Mouse (Mus musculus): ENCODE measurements at regions not wholly inside any gene's neighbourhood (a gene's known extent, or its start where the extent isn't known, plus 50 kb on each side); places are given as distances from the start of the nearest gene placed in this dataset.

DNA sequence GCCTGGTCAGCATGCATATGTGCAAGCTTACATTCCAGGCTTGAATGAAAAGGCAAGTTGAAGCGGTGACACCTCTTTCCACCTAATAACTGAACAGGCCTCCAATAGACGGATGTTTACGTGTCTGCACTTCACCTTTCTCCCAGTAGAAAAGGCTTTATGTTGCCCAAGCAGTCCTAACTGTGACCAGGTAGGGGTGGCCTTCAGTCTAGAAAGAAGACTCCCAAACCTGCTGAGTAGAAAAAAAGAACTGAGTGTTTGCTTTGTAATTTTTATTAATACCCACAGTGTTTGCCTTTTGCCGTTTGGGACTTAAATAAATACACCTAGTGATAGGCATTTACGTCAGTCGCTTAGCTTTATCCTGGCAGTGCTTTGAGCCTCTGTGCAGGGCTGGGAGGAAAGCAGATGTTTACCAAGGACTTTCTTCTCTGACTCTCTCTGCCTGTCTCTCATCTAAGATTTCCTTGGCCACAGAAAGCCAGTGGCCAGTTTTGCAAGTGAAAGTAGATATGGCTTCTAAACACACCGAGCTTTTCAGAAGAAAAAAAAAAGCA lies 104.5 kb upstream of the 1700020N01Rik start:
- Histone ChIP-seq H3K4me1 (no peaks in the 10 kb centered on the region), H3K27me3 (replicated peaks; ENCODE audit: low read depth, poor library complexity, severe bottlenecking) (no peaks in the 10 kb centered on the region), H3K4me3 (no peak overlapping the region), H3K9me3 (no peaks in the 10 kb centered on the region), H3K36me3 (replicated peaks) (no peaks in the 10 kb centered on the region), H3K27ac (replicated peaks) (no peak overlapping the region)
- DNase-seq (ENCODE audit: low spot score) = no peak
- 86% methylated on average over 7 of the region's 7 CpGs for WGBS

DNA sequence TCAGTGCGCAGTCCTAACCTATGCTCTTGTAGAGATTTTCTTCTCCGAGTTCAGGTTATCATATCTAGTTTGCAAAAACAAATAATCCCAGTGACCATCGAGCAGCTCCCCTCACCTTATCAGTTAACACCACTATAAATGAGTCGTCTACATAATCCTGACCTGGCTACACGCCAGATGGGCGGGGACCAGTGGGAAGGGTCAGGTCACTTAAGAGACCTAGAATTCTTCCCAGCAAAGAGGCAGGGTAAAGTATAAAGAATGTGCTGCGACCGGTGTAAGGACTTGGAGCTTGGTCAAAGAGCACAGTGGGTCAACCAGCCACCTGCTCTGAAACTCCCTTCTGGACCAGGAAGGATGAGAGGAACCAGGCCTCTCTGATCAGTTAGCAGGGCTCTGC lies 102.0 kb upstream of the 1700020N01Rik start:
- H3K4me1 ChIP-seq = no peaks in the 10 kb centered on the region
- no peak overlapping the region for H3K4me3 ChIP-seq
- H3K27me3 ChIP-seq (replicated peaks; ENCODE audit: low read depth, poor library complexity, severe bottlenecking) = no peaks in the 10 kb centered on the region
- 86% methylated on average over 8 of the region's 8 CpGs for WGBS
- no peak for DNase-seq (ENCODE audit: low spot score)
- H3K36me3 ChIP-seq (replicated peaks) = no peaks in the 10 kb centered on the region
- no peak overlapping the region for H3K27ac ChIP-seq (replicated peaks)
- no peaks in the 10 kb centered on the region for H3K9me3 ChIP-seq

DNA sequence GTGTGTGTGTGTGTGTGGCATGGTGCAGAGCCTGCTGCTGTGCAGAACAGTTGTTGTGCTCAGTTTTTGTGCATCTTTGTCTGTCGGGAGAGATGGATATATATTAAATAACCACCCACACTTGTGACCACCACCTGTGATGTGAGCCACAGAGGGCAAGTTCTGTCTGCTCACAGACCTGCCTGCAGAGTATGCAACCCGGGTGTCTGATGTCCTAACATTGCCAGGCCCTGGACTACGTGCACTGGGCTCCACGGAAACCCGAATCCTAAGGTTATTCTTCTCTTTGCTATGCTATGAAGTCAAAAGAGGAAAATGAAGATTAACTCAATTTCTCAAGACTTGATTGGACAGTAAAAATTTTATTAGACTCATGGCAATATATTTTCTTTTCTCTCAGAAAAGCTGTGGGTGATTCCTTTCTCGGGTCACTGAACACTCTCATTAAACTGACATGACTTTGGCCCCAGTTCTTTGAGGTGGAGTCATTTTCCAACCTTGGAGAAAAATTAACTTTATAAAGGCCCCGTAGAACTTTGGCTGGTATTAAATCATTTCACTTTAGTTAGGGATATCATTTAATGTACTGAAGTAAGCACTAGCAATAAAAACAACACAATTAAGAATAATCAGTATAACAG lies 100.6 kb upstream of the 1700020N01Rik start:
- H3K36me3 ChIP-seq (replicated peaks) = no peaks in the 10 kb centered on the region
- no peaks in the 10 kb centered on the region for H3K27me3 ChIP-seq (replicated peaks; ENCODE audit: low read depth, poor library complexity, severe bottlenecking)
- no peaks in the 10 kb centered on the region for H3K4me1 ChIP-seq
- DNase-seq (ENCODE audit: low spot score) = no peak
- 74% methylated on average over 7 of the region's 7 CpGs for WGBS
- H3K9me3 ChIP-seq = no peaks in the 10 kb centered on the region
- H3K4me3 ChIP-seq = no peak overlapping the region
- no peak overlapping the region for H3K27ac ChIP-seq (replicated peaks)

DNA sequence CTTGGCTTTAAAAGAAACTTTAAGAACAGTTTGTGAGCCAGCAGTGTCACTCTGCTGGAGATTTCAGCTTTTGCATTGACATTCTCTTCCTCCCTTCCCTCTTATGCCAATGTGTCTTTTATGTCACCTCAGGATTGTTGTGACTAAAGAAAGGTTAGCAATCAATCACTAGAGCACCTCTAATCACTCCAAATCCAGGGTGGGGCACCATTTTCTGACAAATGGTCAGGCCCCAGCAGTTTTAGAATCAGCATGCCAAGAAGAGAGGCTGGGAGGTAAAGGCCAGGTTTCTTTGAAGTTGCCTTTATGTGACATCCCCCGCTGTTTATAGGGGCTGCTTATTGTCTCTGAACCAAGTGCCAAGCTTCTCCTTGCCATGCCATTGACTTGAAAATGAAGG lies 98.4 kb upstream of the 1700020N01Rik start:
- H3K27ac ChIP-seq (replicated peaks) = no peak overlapping the region
- no peak for DNase-seq (ENCODE audit: low spot score)
- no peaks in the 10 kb centered on the region for H3K9me3 ChIP-seq
- H3K4me3 ChIP-seq = no peak overlapping the region
- no peaks in the 10 kb centered on the region for H3K36me3 ChIP-seq (replicated peaks)
- no peaks in the 10 kb centered on the region for H3K27me3 ChIP-seq (replicated peaks; ENCODE audit: low read depth, poor library complexity, severe bottlenecking)
- 25% methylated on average over 1 of the region's 1 CpGs for WGBS
- H3K4me1 ChIP-seq = no peaks in the 10 kb centered on the region

DNA sequence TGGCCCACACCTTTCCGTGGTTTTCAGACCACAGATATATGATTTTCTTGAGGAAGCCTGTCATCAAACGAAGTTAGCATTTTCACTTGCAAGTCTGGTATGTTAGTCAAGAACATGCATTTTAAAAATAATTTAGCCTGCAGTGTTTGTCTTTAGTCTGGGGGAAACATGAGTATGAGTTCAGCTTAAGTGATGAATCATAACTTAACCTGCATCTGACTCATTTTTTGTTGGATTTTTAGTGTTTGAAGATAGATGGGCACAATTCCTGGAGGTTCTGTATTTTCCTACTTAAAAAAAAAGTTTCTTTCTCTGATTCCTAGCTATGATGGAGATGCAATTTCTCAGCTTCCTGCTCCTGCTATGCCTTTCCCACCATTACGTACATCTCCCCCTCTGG lies 95.8 kb upstream of the 1700020N01Rik start:
- WGBS = 88% methylated on average over 3 of the region's 3 CpGs

DNA sequence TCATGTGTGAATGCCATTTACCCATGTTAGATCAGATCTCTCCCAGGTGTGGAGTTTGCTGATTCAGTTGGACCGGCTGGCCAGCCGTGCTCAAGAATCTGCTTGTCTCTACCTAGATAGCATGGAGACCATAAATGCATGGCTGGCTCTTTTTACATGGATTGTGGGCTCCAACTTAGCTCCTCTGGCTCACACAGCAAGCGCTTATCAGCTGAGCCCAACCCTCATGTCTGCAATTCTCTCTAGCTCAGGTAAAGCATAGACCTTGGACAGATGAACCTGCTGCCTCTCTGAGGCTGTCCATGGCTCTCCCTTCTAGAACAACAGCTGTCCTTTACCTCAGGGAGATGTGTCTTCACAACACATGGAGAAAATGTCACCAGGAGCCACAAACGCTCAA lies 94.8 kb upstream of the 1700020N01Rik start:
- no peak overlapping the region for H3K4me3 ChIP-seq
- no peaks in the 10 kb centered on the region for H3K4me1 ChIP-seq
- no peaks in the 10 kb centered on the region for H3K27me3 ChIP-seq (replicated peaks; ENCODE audit: low read depth, poor library complexity, severe bottlenecking)
- H3K36me3 ChIP-seq (replicated peaks) = no peaks in the 10 kb centered on the region
- DNase-seq (ENCODE audit: low spot score) = no peak
- H3K27ac ChIP-seq (replicated peaks) = no peak overlapping the region
- 92% methylated on average over 4 of the region's 4 CpGs for WGBS
- no peaks in the 10 kb centered on the region for H3K9me3 ChIP-seq

More for the DNA sequence above, 95.8 kb upstream of the 1700020N01Rik start:
- Histone ChIP-seq H3K36me3 (replicated peaks) (no peaks in the 10 kb centered on the region), H3K27ac (replicated peaks) (no peak overlapping the region), H3K27me3 (replicated peaks; ENCODE audit: low read depth, poor library complexity, severe bottlenecking) (no peaks in the 10 kb centered on the region), H3K4me3 (no peak overlapping the region), H3K9me3 (no peaks in the 10 kb centered on the region), H3K4me1 (no peaks in the 10 kb centered on the region)
- DNase-seq (ENCODE audit: low spot score) = no peak

DNA sequence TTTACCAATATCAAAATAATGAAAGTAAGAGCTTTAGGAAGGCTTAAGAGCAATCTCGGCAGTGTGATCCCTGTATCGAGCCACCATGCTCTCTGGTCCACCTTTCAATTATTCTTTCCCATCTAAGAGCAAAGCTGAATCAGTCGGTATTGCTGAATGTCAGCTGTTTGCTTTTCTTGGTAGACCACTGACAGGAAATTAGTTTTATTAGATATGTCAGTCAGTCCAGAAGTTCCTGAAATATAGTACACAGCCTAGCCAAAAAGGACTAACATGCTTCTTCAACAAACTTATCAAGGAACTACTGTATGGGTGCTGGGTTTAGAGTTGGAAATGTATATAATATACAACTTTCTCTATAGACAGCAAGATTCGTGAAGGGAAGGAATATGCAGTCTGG lies 91.3 kb upstream of the 1700020N01Rik start:
- no peaks in the 10 kb centered on the region for H3K4me1 ChIP-seq
- WGBS = 89% methylated on average over 4 of the region's 4 CpGs
- no peaks in the 10 kb centered on the region for H3K36me3 ChIP-seq (replicated peaks)
- no peaks in the 10 kb centered on the region for H3K27me3 ChIP-seq (replicated peaks; ENCODE audit: low read depth, poor library complexity, severe bottlenecking)
- H3K4me3 ChIP-seq = no peak overlapping the region
- no peaks in the 10 kb centered on the region for H3K9me3 ChIP-seq
- no peak overlapping the region for H3K27ac ChIP-seq (replicated peaks)
- no peak for DNase-seq (ENCODE audit: low spot score)

DNA sequence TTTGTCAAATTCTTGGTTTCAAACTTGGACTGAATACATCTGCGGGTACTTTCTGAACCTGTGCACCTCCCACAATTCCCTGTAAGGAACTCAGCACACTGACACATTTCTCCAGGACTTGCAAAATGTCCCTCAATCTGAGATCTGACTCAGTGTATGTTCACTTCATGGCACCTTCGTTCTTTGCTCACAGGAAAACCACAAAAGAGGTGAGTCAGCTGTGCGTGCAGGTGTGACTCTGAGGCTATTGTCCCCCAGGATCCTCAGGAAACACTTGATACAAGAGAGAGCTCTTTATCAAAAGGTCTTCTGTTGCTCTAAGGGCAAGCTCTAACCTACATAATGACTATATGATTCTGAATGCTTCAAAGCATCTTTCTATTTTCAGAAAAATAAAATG lies 88.5 kb upstream of the 1700020N01Rik start:
- DNase-seq (ENCODE audit: low spot score) = no peak
- H3K4me1 ChIP-seq = no peaks in the 10 kb centered on the region
- WGBS = 89% methylated on average over 3 of the region's 3 CpGs

DNA sequence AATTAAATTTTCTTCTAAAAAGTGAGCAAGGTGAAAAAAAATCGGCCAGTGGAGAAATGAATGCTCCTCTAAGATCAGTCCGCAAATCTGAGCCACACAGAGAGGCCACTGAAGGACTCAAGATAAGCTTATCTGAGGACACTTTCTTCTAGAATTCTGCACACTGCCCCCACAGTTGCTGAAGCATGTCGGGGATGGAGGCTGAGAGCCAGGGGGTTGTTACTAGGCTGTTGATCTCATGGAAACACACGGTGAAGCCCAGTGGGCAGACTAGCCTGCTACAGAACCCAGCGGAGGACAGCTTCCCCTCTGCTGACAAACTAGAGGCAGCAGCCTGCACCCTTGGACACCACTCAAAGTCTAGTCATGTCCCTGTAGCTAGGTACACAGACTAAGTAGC lies 81.6 kb upstream of the 1700020N01Rik start:
- H3K4me1 ChIP-seq = peaks cover 4% of the 10 kb centered on the region; the same call in 1 of the 2 replicates
- DNase-seq (ENCODE audit: low spot score) = no peak

More for the DNA sequence above, 88.5 kb upstream of the 1700020N01Rik start:
- Histone ChIP-seq H3K27me3 (replicated peaks; ENCODE audit: low read depth, poor library complexity, severe bottlenecking) (no peaks in the 10 kb centered on the region), H3K36me3 (replicated peaks) (no peaks in the 10 kb centered on the region), H3K27ac (replicated peaks) (no peak overlapping the region), H3K9me3 (no peaks in the 10 kb centered on the region), H3K4me3 (no peak overlapping the region)

DNA sequence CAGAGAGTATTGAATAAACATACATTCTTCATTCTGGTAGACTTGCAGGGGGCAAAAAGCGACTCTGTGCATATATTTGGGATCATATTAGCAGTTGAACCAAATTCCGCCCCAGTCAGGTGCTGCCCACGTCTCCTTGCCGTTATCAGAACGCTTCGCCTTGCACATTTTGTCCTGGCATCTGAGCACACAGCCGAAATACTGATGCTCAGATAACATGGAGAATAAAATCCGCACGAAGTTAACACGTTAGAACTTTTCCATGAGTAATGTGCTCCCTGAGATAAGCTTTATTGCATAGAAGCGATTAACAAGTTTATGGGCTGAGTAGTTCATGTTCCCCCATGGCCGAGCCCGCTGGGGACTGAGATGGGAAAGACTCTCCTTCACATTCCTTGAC lies 80.5 kb upstream of the 1700020N01Rik start:
- Histone ChIP-seq H3K4me3 (no peak overlapping the region), H3K4me1 (peaks cover 7% of the 10 kb centered on the region; the same call in 1 of the 2 replicates), H3K9me3 (no peaks in the 10 kb centered on the region), H3K27ac (replicated peaks) (no peak overlapping the region), H3K36me3 (replicated peaks) (no peaks in the 10 kb centered on the region), H3K27me3 (replicated peaks; ENCODE audit: low read depth, poor library complexity, severe bottlenecking) (0 out of 2 replicates have a peak, but pooled peaks cover 6% of the 10 kb centered on the region)
- WGBS = 94% methylated on average over 13 of the region's 13 CpGs
- DNase-seq (ENCODE audit: low spot score) = no peak

More for the DNA sequence above, 81.6 kb upstream of the 1700020N01Rik start:
- H3K4me3 ChIP-seq = no peak overlapping the region
- H3K27ac ChIP-seq (replicated peaks) = no peak overlapping the region
- no peaks in the 10 kb centered on the region for H3K9me3 ChIP-seq
- H3K27me3 ChIP-seq (replicated peaks; ENCODE audit: low read depth, poor library complexity, severe bottlenecking) = 0 out of 2 replicates have a peak, but pooled peaks cover 6% of the 10 kb centered on the region
- H3K36me3 ChIP-seq (replicated peaks) = no peaks in the 10 kb centered on the region
- WGBS = 71% methylated on average over 5 of the region's 5 CpGs

DNA sequence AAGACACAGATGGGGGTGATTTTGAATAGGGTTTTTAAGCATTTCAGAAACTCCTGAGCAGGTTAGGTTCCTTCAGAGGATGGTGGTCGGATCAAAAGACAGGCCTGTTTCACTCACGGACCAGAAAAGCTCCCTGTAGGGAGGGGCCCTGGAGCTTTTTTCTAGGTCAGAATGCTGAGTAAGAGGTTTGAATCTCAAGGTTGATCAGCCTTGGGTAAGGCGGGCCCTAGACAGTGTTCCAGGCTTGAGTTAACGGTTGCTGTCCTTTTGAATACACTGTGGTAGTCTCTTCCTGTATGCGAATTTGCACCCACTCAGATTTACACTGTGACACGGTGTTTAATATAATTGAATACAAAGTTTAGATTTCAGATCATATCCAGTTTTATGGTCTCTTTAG lies 75.2 kb upstream of the 1700020N01Rik start:
- DNase-seq (ENCODE audit: low spot score) = no peak
- Histone ChIP-seq H3K4me1 (peaks cover 7% of the 10 kb centered on the region; the same call in 1 of the 2 replicates), H3K27ac (replicated peaks) (no peak overlapping the region), H3K36me3 (replicated peaks) (no peaks in the 10 kb centered on the region), H3K4me3 (no peak overlapping the region), H3K9me3 (no peaks in the 10 kb centered on the region), H3K27me3 (replicated peaks; ENCODE audit: low read depth, poor library complexity, severe bottlenecking) (no peaks in the 10 kb centered on the region)
- 86% methylated on average over 6 of the region's 6 CpGs for WGBS

DNA sequence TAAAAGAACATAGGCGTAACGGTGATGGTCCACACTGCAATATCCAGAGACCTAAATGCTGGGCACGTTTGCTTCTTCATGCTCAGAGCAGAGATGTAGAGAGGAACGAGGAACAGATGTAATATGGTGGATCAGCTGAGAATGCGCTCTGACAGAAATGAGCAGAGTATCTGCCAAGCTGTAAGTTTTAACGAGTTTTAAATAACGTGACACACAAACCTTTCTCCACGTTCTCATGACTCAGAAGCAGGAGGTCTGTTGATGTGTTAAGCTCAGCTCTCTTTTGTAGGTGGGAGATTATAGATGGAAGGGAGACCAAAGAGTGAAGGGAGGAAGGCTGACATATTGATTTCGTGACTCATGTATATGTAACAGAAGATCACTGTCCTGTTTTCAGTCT lies 72.1 kb upstream of the 1700020N01Rik start:
- H3K36me3 ChIP-seq (replicated peaks) = no peaks in the 10 kb centered on the region
- H3K4me3 ChIP-seq = no peak overlapping the region
- no peak overlapping the region for H3K27ac ChIP-seq (replicated peaks)
- DNase-seq (ENCODE audit: low spot score) = no peak
- 91% methylated on average over 9 of the region's 9 CpGs for WGBS
- H3K4me1 ChIP-seq = 0 out of 2 replicates have a peak, but pooled peaks cover 2% of the 10 kb centered on the region
- no peaks in the 10 kb centered on the region for H3K27me3 ChIP-seq (replicated peaks; ENCODE audit: low read depth, poor library complexity, severe bottlenecking)
- H3K9me3 ChIP-seq = no peaks in the 10 kb centered on the region

DNA sequence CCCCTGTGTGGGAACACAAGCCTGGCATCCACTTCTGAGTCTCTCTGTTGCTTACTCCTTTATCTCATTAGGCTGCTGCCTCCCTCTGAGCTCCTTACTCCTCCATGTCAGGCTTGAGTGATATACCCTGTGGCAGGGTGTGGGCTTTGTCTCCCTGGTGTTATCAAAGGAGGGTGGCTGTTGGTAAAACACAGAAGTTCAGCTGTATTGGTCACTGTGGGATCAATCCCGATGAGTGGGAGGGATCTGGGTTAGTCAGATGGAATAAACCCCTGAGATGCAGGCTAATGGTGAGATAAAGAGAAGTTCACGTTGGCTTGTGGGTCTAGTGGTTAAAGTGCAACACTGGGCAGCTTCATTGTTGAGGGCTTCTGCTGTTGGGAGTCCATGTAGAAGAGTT lies 67.4 kb upstream of the 1700020N01Rik start:
- DNase-seq (ENCODE audit: low spot score) = no peak
- no peak overlapping the region for H3K27ac ChIP-seq (replicated peaks)
- no peaks in the 10 kb centered on the region for H3K27me3 ChIP-seq (replicated peaks; ENCODE audit: low read depth, poor library complexity, severe bottlenecking)
- 71% methylated on average over 2 of the region's 2 CpGs for WGBS
- no peaks in the 10 kb centered on the region for H3K9me3 ChIP-seq
- no peaks in the 10 kb centered on the region for H3K4me1 ChIP-seq
- H3K36me3 ChIP-seq (replicated peaks) = no peaks in the 10 kb centered on the region
- H3K4me3 ChIP-seq = no peak overlapping the region

Measured in embryonic facial prominence, embryonic 10.5 days (tissue).